Mouse (Mus musculus) MEL (cell line): ENCODE measurements around the gene Zcrb1. TPM values are rescaled to one million over a fixed set of nuclear protein-coding genes. Genes with fewer than 3 reads are reported as not detected.

ENCODE experiments used
- DNase-seq: peaks from one replicate; pipeline ENCODE4 v3.0.0; 2011; ENCODE audit warnings: low read depth, low spot score
- H3K27ac ChIP-seq: 2 replicates; pipeline ENCODE4 v1.5.1; 2012; ENCODE audit warnings: low read depth, mild to moderate bottlenecking, control low read depth, low read length, moderate library complexity; ENCODE audit not compliant: control insufficient read depth
- H3K27me3 ChIP-seq, 2 experiments: fragments of 150-350 bp in 1 of 2; sonication (generic) in 1 of 2; 2 replicates each; pipeline ENCODE4 v1.6.1; 2012; ENCODE audit warnings: low read length in 2 of 2, mild to moderate bottlenecking in 2 of 2, improper control_type of control experiment in 1 of 2, moderate library complexity in 1 of 2; ENCODE audit not compliant: insufficient read depth in 2 of 2, control insufficient read depth in 1 of 2
- H3K36me3 ChIP-seq, 2 experiments: 2 replicates each; pipeline ENCODE4 v1.6.1; 2012 to 2014; ENCODE audit warnings: low read length in 2 of 2, improper control_type of control experiment in 1 of 2, inconsistent platforms in 1 of 2, mild to moderate bottlenecking in 1 of 2; ENCODE audit not compliant: insufficient read depth in 2 of 2, control insufficient read depth in 1 of 2
- H3K4me1 ChIP-seq, 2 experiments: fragments of 150-350 bp in 1 of 2; sonication (generic) in 1 of 2; 2 replicates each; pipeline ENCODE4 v1.6.1; 2012; ENCODE audit warnings: low read length in 2 of 2, improper control_type of control experiment in 1 of 2, mild to moderate bottlenecking in 1 of 2; ENCODE audit not compliant: insufficient read depth in 2 of 2, control insufficient read depth in 1 of 2
- H3K4me3 ChIP-seq, 2 experiments: fragments of 150-350 bp in 1 of 2; sonication (generic) in 1 of 2; 2 replicates each; pipeline ENCODE4 v1.5.1; 2012; ENCODE audit warnings: low read depth in 2 of 2, low read length in 2 of 2, mild to moderate bottlenecking in 2 of 2, moderate library complexity in 2 of 2, control low read depth in 1 of 2, improper control_type of control experiment in 1 of 2; ENCODE audit not compliant: control insufficient read depth in 1 of 2, insufficient read depth in 1 of 2
- H3K79me2 ChIP-seq: 2 replicates; pipeline ENCODE4 v1.6.1; 2012; ENCODE audit warnings: mild to moderate bottlenecking, low read length, moderate library complexity; ENCODE audit not compliant: control insufficient read depth, poor library complexity, insufficient read depth
- H3K9ac ChIP-seq: 2 replicates; pipeline ENCODE4 v1.6.1; 2012; ENCODE audit warnings: low read depth, mild to moderate bottlenecking, control low read depth, low read length, moderate library complexity; ENCODE audit not compliant: control insufficient read depth, poor library complexity, severe bottlenecking
- H3K9me3 ChIP-seq: fragments of 150-350 bp; sonication (generic); replicated peaks from 2 replicates; pipeline ENCODE4 v1.6.1; 2012; ENCODE audit warnings: mild to moderate bottlenecking, low read length, improper control_type of control experiment, moderate library complexity; ENCODE audit not compliant: insufficient read depth
- BHLHE40 ChIP-seq: IDR thresholded peaks from 2 replicates; pipeline ENCODE4 v1.6.1; 2012; ENCODE audit warnings: low read depth, mild to moderate bottlenecking, inconsistent platforms, low read length, improper control_type of control experiment, borderline replicate concordance
- CHD1 ChIP-seq: IDR thresholded peaks from 2 replicates; pipeline ENCODE4 v1.6.1; 2012; ENCODE audit warnings: low read depth, mild to moderate bottlenecking, inconsistent platforms, low read length, improper control_type of control experiment
- CTCF ChIP-seq, 3 experiments: IDR thresholded peaks in 2 of 3; conservative IDR thresholded peaks in 1 of 3; 2 replicates each; pipeline ENCODE4 v1.5.1; 2011 to 2012; ENCODE audit warnings: low read length in 3 of 3, low read depth in 2 of 3, mild to moderate bottlenecking in 2 of 3, improper control_type of control experiment in 1 of 3, inconsistent platforms in 1 of 3, mixed read lengths in 1 of 3, moderate library complexity in 1 of 3; ENCODE audit not compliant: control insufficient read depth in 1 of 3, insufficient read depth in 1 of 3, poor library complexity in 1 of 3, severe bottlenecking in 1 of 3
- E2F4 ChIP-seq: IDR thresholded peaks from 2 replicates; pipeline ENCODE4 v1.6.1; 2011; ENCODE audit warnings: low read depth, low read length, improper control_type of control experiment, borderline replicate concordance
- ELF1 ChIP-seq: IDR thresholded peaks from 2 replicates; pipeline ENCODE4 v1.6.1; 2014; ENCODE audit warnings: low read depth, mild to moderate bottlenecking, inconsistent platforms, low read length, improper control_type of control experiment, moderate library complexity
- EP300 ChIP-seq, 2 experiments: IDR thresholded peaks; 2 replicates each; pipeline ENCODE4 v1.6.1; 2011; ENCODE audit warnings: improper control_type of control experiment in 2 of 2, low read length in 2 of 2, low read depth in 1 of 2, mild to moderate bottlenecking in 1 of 2
- ETS1 ChIP-seq: IDR thresholded peaks from 2 replicates; pipeline ENCODE4 v1.6.1; 2012; ENCODE audit warnings: low read depth, mild to moderate bottlenecking, inconsistent platforms, low read length, improper control_type of control experiment, moderate library complexity
- GABPA ChIP-seq: IDR thresholded peaks from 2 replicates; pipeline ENCODE4 v1.6.1; 2012; ENCODE audit warnings: low read depth, mild to moderate bottlenecking, inconsistent platforms, low read length, improper control_type of control experiment, moderate library complexity
- GATA1 ChIP-seq: IDR thresholded peaks from 2 replicates; pipeline ENCODE4 v1.6.1; 2011; ENCODE audit warnings: low read depth, low read length, improper control_type of control experiment
- HCFC1 ChIP-seq: IDR thresholded peaks from 2 replicates; pipeline ENCODE4 v1.6.1; 2012; ENCODE audit warnings: low read depth, mild to moderate bottlenecking, inconsistent platforms, low read length, improper control_type of control experiment, moderate library complexity
- JUND ChIP-seq: IDR thresholded peaks from 2 replicates; pipeline ENCODE4 v1.6.1; 2011; ENCODE audit warnings: low read depth, mild to moderate bottlenecking, improper control_type of control experiment, low read length
- KAT2A ChIP-seq: conservative IDR thresholded peaks from 2 replicates; pipeline ENCODE4 v1.6.1; 2012; ENCODE audit warnings: low read depth, low read length, improper control_type of control experiment, inconsistent platforms
- MAFK ChIP-seq: IDR thresholded peaks from 2 replicates; pipeline ENCODE4 v1.6.1; 2011; ENCODE audit warnings: low read depth, mild to moderate bottlenecking, low read length, improper control_type of control experiment, borderline replicate concordance
- MAX ChIP-seq: IDR thresholded peaks from 2 replicates; pipeline ENCODE4 v1.6.1; 2011; ENCODE audit warnings: low read length, improper control_type of control experiment
- MAZ ChIP-seq: IDR thresholded peaks from 2 replicates; pipeline ENCODE4 v1.6.1; 2012; ENCODE audit warnings: low read depth, mild to moderate bottlenecking, inconsistent platforms, low read length, improper control_type of control experiment
- MEF2A ChIP-seq: IDR thresholded peaks from 2 replicates; pipeline ENCODE4 v1.6.1; 2014; ENCODE audit warnings: low read depth, mild to moderate bottlenecking, inconsistent platforms, low read length, improper control_type of control experiment; ENCODE audit not compliant: poor library complexity, insufficient replicate concordance, severe bottlenecking; ENCODE audit errors: extremely low read depth
- MXI1 ChIP-seq: IDR thresholded peaks from 2 replicates; pipeline ENCODE4 v1.6.1; 2011; ENCODE audit warnings: mild to moderate bottlenecking, low read depth, low read length, improper control_type of control experiment
- MYC ChIP-seq: IDR thresholded peaks from 2 replicates; pipeline ENCODE4 v1.6.1; 2011; ENCODE audit warnings: low read depth, mild to moderate bottlenecking, low read length, improper control_type of control experiment, moderate library complexity
- NELFE ChIP-seq: IDR thresholded peaks from 2 replicates; pipeline ENCODE4 v1.6.1; 2011; ENCODE audit warnings: low read depth, low read length, improper control_type of control experiment
- NRF1 ChIP-seq: IDR thresholded peaks from 2 replicates; pipeline ENCODE4 v1.6.1; 2014; ENCODE audit warnings: low read depth, mild to moderate bottlenecking, inconsistent platforms, low read length, improper control_type of control experiment, moderate library complexity; ENCODE audit not compliant: poor library complexity, insufficient read depth, severe bottlenecking
- POLR2A ChIP-seq, 2 experiments: IDR thresholded peaks; 2 replicates each; pipeline ENCODE4 v1.6.1; 2011 to 2012; ENCODE audit warnings: low read length in 2 of 2, mild to moderate bottlenecking in 2 of 2, control low read depth in 1 of 2, improper control_type of control experiment in 1 of 2, low read depth in 1 of 2, moderate library complexity in 1 of 2; ENCODE audit not compliant: control insufficient read depth in 1 of 2, insufficient read depth in 1 of 2, poor library complexity in 1 of 2
- POLR2AphosphoS2 ChIP-seq: IDR thresholded peaks from 2 replicates; pipeline ENCODE4 v1.6.1; 2011; ENCODE audit warnings: low read length, improper control_type of control experiment
- RCOR1 ChIP-seq: IDR thresholded peaks from 2 replicates; pipeline ENCODE4 v1.6.1; 2012; ENCODE audit warnings: low read depth, mild to moderate bottlenecking, inconsistent platforms, low read length, improper control_type of control experiment
- SIN3A ChIP-seq: IDR thresholded peaks from 2 replicates; pipeline ENCODE4 v1.6.1; 2012; ENCODE audit warnings: low read length, improper control_type of control experiment, inconsistent platforms
- SMC3 ChIP-seq: IDR thresholded peaks from 2 replicates; pipeline ENCODE4 v1.6.1; 2011; ENCODE audit warnings: low read depth, low read length, improper control_type of control experiment
- TAL1 ChIP-seq: IDR thresholded peaks from 2 replicates; pipeline ENCODE4 v1.6.1; 2012; ENCODE audit warnings: mild to moderate bottlenecking, inconsistent platforms, low read length, moderate library complexity, mixed read lengths
- TBP ChIP-seq: IDR thresholded peaks from 2 replicates; pipeline ENCODE4 v1.8.0; 2011; ENCODE audit warnings: low read depth, low read length, improper control_type of control experiment
- TCF12 ChIP-seq: IDR thresholded peaks from 2 replicates; pipeline ENCODE4 v1.6.1; 2014; ENCODE audit warnings: low read depth, mild to moderate bottlenecking, inconsistent platforms, low read length, improper control_type of control experiment, moderate library complexity
- UBTF ChIP-seq: IDR thresholded peaks from 2 replicates; pipeline ENCODE4 v1.6.1; 2012; ENCODE audit warnings: low read depth, mild to moderate bottlenecking, inconsistent platforms, low read length, improper control_type of control experiment, moderate library complexity, borderline replicate concordance; ENCODE audit not compliant: insufficient read depth
- USF1 ChIP-seq: IDR thresholded peaks from 2 replicates; pipeline ENCODE4 v1.6.1; 2014; ENCODE audit warnings: low read depth, mild to moderate bottlenecking, inconsistent platforms, low read length, improper control_type of control experiment, moderate library complexity
- USF2 ChIP-seq, 2 experiments: IDR thresholded peaks; 2 replicates each; pipeline ENCODE4 v1.6.1; 2011 to 2012; ENCODE audit warnings: improper control_type of control experiment in 2 of 2, low read length in 2 of 2, borderline replicate concordance in 1 of 2, inconsistent platforms in 1 of 2, low read depth in 1 of 2, mild to moderate bottlenecking in 1 of 2; ENCODE audit not compliant: insufficient read depth in 1 of 2
- ZKSCAN1 ChIP-seq: IDR thresholded peaks from 2 replicates; pipeline ENCODE4 v1.6.1; 2012; ENCODE audit warnings: low read depth, mild to moderate bottlenecking, inconsistent platforms, low read length, improper control_type of control experiment, moderate library complexity
- ZMIZ1 ChIP-seq: IDR thresholded peaks from 2 replicates; pipeline ENCODE4 v1.6.1; 2012; ENCODE audit warnings: low read depth, mild to moderate bottlenecking, inconsistent platforms, low read length, improper control_type of control experiment, moderate library complexity
- ZNF384 ChIP-seq: IDR thresholded peaks from 2 replicates; pipeline ENCODE4 v1.6.1; 2012; ENCODE audit warnings: low read depth, mild to moderate bottlenecking, inconsistent platforms, low read length, improper control_type of control experiment
- polyA plus RNA-seq, 2 experiments: library from polyadenylated mRNA; stranded (reverse) in 1 of 2; unstranded in 1 of 2; fragments of >175 nt in 1 of 2; fragments of >200 nt in 1 of 2; gene quantifications; 2 replicates each; pipeline versions ENCODE4 v1.2.1 to v1.2.4; 2012; ENCODE audit warnings: low replicate concordance in 2 of 2, low read depth in 1 of 2; ENCODE audit not compliant: insufficient read length in 2 of 2, insufficient read depth in 1 of 2, missing spikeins in 1 of 2
- total RNA-seq: library from RNA; depleted of rRNA; stranded (reverse); fragments of 300-350 nt; gene quantifications from 2 replicates; pipeline ENCODE4 v1.2.3, GENCODE M21; 2012; rRNA removed

Gene Zcrb1
- total RNA-seq, result 60.2 and 70.0 TPM in 2 replicates
- polyA plus RNA-seq, result 100 to 1,000 TPM in 1 of 2 experiments, not detected in 1; 149 TPM

DNA sequence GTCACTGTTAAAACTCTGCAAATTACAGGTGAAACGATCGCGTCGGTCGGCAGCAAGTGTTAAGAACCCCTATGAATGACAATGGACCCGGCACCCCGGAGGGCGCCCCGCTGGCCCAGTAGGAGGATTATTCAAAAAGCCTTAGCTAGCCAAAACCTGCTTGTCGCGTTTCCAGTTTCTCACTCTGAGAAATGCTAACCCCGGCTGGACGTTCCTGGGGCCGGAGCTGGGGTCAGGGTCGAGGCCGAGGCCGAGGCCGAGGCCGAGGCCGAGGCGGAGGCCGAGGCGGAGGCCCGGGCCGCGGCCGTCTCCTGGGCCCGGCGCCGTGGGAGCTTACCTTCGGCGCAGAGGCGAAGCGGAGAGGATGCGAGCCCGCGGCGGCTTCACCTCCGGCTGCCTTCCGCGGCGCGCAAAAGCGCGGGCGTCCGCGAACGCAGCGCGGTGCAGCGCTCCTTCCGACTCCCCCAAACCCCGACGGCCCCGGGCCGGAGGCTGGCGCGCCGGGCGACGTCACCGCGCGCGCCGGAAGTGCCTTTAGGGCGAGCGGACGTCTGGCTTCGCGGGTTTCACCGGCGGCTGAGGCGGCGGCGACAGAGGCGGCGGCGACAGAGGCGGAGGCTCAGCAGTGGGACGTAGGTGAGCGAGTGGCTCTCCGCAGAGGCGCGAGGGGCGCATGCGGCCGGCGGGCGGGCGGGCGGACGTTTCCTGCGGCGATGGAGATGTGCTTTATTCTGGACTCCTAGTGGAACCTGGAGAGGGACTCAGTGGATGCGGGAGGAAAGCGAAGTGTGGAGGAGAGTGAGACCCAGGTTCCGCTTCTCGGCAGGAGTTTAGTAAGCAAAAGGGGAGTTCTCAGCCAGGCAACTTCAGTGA, at the start of gene Zcrb1, which contains the start of gene Pphln1:
Zcrb1 (minus strand) TSS at position 509 of the 873 bp plus-strand sequence.
Pphln1 (plus strand) TSS at position 525 of the 873 bp plus-strand sequence.
- H3K4me1 ChIP-seq, result peaks cover 15 to 20% of the 10 kb centered on the region in 2 experiments
- no peaks in the 10 kb centered on the region for H3K27me3 ChIP-seq
- H3K36me3 ChIP-seq, result peaks cover 6 to 43% of the 10 kb centered on the region in 2 experiments
- no peaks in the 10 kb centered on the region for H3K9me3 ChIP-seq
- H3K9ac ChIP-seq, result peak within 1 kb of the TSS; percentile 95
- peaks cover 61% of the 10 kb centered on the region for H3K79me2 ChIP-seq
- H3K4me3 ChIP-seq, result peak within 1 kb of the TSS; percentile 87 to 91
- DNase-seq, result peak; percentile 94
- peak within 1 kb of the TSS; percentile 86 for H3K27ac ChIP-seq
- TF ChIP-seq TAL1 (no peak), SMC3 (no peak), CHD1 (no peak), ZMIZ1 (peak; percentile 67; the same call in 1 of the 2 replicates), E2F4 (no peak), POLR2A (IDR thresholded peaks at IDR 0.05; ENCODE audit: control insufficient read depth in 1 of 2, insufficient read depth in 1 of 2, low read depth in 1 of 2, low read length in 2 of 2, poor library complexity in 1 of 2) (peak; percentile 92 to 94), KAT2A (peak; percentile 79; the same call in 1 of the 2 replicates), MXI1 (no peak), GATA1 (no peak), USF1 (no peak), USF2 (IDR thresholded peaks at IDR 0.05; ENCODE audit: borderline replicate concordance in 1 of 2, insufficient read depth in 1 of 2, low read depth in 1 of 2, low read length in 2 of 2) (no peak), ZKSCAN1 (no peak), TBP (peak; percentile 47; the same call in 1 of the 2 replicates), BHLHE40 (no peak), MAX (peak; percentile 55; the same call in 1 of the 2 replicates), UBTF (0 out of 2 replicates have a peak, but pooled peaks have one; percentile 51), MEF2A (no peak), ELF1 (peak; percentile 93), TCF12 (peak; percentile 70), JUND (no peak), ZNF384 (no peak), RCOR1 (no peak), POLR2AphosphoS2 (no peak; the same call in none of the 2 replicates), MAZ (peak; percentile 84; the same call in 1 of the 2 replicates), HCFC1 (peak; percentile 91), SIN3A (peak; percentile 82), NRF1 (peak; percentile 60), ETS1 (no peak), GABPA (no peak), NELFE (peak; percentile 94), MYC (no peak), MAFK (no peak), CTCF (IDR thresholded peaks at IDR 0.05 in 2 of 3, conservative IDR thresholded peaks at IDR 0.05 in 1 of 3; ENCODE audit: control insufficient read depth in 1 of 3, insufficient read depth in 1 of 3, low read depth in 2 of 3, low read length in 3 of 3, poor library complexity in 1 of 3, severe bottlenecking in 1 of 3) (no peak), EP300 (IDR thresholded peaks at IDR 0.05; ENCODE audit: low read depth in 1 of 2, low read length in 2 of 2) (no peak)
